Mouse (Mus musculus): ENCODE results near the gene Zbtb3. TPM values are rescaled to one million over a fixed set of nuclear protein-coding genes. Genes with fewer than 3 reads are reported as not detected.

Zbtb3 gene
- 1.4 and 1.9 TPM in 2 replicates for polyA plus RNA-seq (2012)

DNA sequence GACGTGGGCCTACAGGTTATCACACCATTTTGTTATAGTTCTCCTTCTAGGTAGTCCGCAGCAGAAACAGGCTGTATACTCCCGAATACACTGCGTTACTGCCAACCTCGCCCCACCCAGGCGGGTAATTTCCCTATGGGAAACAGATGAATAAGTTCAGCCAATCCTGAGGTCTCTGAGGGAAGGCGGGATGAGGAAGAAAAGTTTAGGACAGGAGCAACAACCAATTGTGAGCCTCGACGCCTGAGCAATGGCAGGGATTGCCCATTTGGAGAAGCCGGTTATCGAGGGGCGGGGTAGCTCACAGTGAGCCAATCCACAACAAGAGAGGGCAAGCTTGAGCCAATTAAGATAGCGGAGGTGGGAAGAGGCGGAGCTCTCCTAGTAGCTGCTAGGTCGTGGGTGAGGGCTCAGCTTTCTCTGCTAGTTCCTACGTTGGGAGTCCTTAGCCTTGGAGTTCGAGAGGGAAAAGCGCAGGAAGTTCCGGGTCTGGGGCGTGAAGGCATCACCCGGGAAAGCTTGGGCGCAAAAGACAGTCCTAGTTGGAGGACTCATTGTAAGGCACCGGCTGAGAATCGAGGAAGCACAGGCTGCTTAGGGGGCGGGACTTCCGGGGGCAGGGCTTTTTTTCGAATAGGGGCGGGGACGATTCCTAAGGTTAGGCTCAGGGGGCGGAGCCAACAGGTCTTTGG, at the start of gene Zbtb3:
TSS of gene Zbtb3 (plus strand) at position 426 of the 692 bp plus-strand sequence.
- no peak for TF ChIP-seq GATA1 (IDR thresholded peaks at IDR 0.05; ENCODE audit: low read length)

DNA sequence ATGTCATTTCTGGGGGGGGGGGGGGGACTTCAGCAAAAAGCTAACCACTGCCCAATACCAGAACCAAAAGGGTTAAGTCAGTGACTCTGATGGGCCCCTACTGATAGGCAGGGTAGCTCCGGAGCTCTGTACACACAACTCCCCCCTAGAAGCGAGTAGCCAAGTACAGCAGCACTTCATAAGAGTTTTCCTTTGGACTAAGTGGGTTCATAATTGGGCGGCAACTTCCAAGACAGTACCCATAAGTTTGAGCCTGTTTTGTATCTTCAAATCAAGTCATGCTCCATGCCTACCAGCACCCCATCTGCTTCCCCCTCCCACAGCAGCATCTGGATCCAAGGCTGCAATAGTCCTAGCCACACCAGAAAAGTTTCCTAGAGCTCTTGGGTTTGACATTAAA, 46.7 kb upstream of the Zbtb3 start:
- TF ChIP-seq GATA1 (IDR thresholded peaks at IDR 0.05; ENCODE audit: low read length) = no peak

DNA sequence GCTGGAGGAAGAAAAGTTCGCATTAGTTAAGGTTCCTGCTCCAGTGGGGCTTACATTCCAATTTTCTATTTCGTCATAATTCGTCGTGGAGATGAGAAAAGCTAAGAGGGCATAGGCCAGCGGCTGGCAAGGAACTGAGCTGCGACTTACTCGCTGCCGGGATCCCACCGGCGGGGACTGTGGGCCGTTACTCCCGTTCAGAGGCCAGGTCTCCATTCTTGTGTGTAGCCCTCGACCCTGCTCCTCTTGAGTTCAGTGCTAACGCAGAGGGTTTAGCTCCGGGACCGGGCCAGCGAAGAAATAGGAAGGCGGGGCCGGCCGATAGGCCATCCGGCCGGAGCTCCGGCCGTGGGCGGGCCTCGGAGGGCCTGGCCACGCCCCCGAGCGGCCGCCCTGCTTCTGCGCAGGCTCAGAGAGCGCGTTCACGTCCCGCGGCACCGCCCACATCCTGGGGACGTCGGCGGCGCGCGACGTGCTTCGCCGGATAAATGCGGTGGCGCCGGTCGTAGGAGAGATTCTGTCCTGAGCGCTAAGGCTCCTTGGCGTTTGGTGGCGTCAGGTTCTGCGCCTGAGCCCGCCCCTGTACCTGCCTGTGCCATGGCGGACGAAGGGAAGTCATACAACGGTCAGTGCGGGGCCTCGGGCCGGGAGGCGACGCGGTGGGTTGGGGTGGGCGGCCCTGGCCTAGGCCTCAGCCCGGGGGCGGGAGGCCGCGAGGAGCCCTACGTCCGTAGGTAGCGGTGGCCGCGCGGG, 45.5 kb upstream of the Zbtb3 start, which contains the start of gene Nxf1:
TSS of gene Nxf1 (plus strand) at position 439 of the 753 bp plus-strand sequence.
- TF ChIP-seq GATA1 (IDR thresholded peaks at IDR 0.05; ENCODE audit: low read length) = no peak

DNA sequence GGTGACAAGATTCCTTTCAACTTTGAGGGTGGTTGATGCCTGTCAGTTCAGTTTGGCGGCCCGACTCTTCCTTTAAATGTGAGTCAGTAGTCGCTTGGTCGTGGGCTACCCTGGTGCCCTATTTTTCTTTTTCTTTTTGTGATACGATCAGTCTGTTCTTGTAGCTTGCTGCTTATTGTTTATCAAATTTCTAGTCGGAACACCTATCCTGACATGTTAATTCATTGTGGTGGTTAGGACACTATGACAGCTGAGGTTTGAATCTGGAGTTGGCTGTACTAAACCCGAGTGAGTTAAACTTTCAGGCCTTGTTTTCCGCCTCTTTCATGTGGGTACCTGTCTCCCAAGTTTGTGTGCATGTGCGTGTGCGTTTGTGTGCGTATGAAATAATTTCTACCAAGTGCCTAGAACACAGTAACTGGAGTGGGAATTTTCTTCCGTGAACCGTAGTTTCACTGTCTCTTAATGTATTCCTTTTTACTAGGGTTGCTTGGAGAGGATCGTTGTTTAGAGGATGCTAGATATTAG, 44.8 kb upstream of the Zbtb3 start:
- no peak for TF ChIP-seq GATA1 (IDR thresholded peaks at IDR 0.05; ENCODE audit: low read length)

DNA sequence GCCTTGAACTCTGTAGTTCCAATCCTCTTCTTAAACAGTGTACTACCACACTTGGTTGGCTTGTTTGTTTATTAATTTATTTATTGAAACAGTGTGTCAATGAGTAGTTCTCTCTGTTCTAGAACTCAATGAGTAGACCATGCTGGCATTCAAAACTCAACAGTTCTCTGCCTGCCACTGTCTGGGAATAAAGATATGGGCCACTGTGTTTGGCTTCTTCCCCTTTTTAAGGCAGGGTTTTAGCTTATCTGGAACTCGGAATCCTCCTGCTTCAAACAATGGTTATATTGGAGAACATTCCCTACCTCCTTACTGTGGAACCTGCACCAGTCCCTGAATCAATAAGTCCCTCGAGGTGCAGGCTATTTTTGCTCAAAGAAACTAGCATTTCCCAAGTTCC, 43.5 kb upstream of the Zbtb3 start:
- TF ChIP-seq GATA1 (IDR thresholded peaks at IDR 0.05; ENCODE audit: low read length) = no peak

DNA sequence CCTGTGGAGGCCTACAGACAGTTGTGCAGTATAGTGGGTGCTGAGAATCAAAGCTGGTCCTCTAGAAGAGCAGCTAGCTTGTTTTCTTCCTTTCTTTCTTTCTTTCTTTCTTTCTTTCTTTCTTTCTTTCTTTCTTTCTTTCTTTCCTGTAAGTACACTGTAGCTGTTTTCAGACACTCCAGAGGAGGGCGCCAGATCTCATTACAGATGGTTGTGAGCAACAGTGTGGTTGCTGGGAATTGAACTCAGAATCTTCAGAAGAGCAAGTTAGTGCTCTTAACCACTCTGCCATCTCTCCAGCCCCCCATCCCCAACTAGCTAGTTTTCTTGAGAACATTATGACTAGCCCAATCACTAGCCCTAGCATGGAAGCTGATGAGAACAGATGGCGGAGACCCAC, 41.6 kb upstream of the Zbtb3 start:
- no peak for TF ChIP-seq GATA1 (IDR thresholded peaks at IDR 0.05; ENCODE audit: low read length)

DNA sequence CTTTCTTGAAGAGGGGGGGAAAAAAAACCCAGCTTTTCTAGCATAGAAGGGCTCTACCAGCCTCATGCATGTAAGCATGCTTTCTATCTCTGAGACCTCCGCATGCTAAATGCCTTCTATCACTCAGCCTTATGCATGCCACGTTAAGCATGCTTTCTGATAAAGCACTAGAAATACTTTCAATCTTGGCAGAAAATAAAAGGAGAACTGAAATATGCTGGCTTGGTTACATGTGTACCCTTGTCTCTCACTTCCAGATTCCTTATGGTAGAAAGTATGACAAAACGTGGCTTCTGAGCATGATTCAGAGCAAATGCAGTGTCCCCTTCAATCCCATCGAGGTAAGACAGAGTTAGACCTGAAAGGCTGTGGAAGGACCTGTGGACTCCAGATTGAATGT, 39.1 kb upstream of the Zbtb3 start:
- TF ChIP-seq GATA1 (IDR thresholded peaks at IDR 0.05; ENCODE audit: low read length) = no peak

DNA sequence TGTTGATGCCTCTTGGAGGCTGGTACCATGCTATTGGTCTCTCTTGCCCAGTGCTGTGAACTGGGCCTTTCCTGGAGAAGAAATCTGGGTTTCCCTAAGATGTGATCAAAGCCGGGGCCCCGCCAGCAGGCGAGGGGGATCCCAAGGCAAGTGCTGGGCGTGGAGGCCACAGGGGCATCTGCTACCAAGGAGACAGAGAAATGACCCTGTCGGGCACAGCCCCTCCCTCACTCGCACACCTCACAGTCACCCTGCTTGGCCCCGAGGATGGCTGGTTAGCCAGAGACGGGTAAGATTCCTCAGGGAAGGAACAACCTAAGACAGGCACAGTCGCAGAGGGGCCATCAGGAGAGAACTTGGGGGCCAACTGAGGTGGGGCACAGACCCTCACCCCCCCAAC, 36.8 kb upstream of the Zbtb3 start:
- TF ChIP-seq GATA1 (IDR thresholded peaks at IDR 0.05; ENCODE audit: low read length) = no peak

DNA sequence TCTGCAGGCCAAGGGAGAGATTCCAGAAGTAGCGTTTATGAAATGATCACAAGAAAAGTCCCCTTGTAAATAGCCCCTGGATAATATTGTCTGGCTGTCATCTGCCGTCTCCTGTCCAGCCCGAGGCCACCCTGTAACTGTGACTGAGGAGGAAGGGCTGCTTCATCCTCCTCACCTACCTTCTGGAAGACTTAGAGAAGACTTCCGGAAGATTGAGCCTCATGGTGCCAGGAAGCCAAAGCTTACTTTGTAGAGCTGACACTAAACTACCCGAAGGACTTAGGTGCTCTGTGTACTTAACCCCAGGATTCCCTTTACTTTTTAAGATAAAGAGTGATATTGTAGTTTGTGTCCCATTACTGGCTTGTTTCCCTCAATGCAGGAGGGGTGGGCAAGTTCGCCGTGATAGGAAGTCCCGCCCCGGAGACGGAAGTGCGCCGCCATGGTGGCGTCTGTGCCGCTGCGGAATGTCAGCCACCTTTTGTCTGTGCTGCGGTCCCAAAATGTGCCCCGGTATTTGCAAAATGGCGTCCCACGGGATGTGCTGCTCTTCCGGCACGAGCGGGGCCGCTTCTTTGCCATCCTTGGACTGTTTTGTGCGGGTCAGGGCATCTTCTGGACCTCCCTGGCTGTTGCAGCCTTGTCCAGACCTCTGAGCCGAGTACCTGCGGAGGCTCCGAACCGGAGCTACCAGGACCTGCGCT, 31.6 kb upstream of the Zbtb3 start, which contains the start of gene Tmem223:
TSS of gene Tmem223 (plus strand) at position 430 of the 704 bp plus-strand sequence.
- TF ChIP-seq GATA1 (IDR thresholded peaks at IDR 0.05; ENCODE audit: low read length) = no peak

DNA sequence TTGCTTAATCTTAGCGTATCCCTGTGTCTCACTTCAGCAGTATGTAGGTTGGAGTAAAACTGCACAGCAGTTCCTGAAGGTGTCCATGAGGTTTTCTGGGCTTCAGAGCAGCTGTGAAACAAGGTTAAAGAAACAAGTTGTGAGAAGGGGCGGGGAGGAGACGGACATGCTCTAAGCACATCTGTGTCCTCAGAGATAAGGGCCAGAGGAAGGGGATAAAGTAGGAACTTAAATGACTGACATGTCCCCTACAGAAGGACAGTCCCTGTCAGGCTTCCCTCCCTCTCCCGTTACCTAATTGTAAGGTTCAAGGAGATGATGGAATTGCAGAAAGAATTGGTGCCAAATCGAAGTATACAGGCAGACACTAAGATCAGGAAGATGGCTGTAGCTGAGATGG, 29.4 kb upstream of the Zbtb3 start:
- TF ChIP-seq GATA1 (IDR thresholded peaks at IDR 0.05; ENCODE audit: low read length) = no peak

DNA sequence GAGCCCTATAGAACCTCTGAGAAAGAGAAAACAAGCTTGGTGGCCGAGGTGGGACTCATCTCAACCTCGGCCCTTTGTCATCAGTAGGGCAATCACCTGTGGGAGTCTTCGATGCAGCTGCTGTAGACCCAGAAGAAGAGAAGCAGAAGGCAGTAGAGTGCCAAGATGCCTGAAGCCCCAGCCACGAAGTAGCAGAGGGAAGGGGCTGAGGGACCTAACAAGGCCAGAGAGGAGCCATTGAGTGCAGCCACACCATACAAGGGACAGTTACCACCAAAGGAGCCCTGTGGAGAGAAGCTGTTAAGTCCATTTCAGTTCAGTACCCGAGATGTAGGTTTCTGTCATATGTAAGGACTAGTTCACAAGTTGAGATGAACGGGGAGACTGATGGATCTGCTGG, 28.9 kb upstream of the Zbtb3 start:
- TF ChIP-seq GATA1 (IDR thresholded peaks at IDR 0.05; ENCODE audit: low read length) = no peak

DNA sequence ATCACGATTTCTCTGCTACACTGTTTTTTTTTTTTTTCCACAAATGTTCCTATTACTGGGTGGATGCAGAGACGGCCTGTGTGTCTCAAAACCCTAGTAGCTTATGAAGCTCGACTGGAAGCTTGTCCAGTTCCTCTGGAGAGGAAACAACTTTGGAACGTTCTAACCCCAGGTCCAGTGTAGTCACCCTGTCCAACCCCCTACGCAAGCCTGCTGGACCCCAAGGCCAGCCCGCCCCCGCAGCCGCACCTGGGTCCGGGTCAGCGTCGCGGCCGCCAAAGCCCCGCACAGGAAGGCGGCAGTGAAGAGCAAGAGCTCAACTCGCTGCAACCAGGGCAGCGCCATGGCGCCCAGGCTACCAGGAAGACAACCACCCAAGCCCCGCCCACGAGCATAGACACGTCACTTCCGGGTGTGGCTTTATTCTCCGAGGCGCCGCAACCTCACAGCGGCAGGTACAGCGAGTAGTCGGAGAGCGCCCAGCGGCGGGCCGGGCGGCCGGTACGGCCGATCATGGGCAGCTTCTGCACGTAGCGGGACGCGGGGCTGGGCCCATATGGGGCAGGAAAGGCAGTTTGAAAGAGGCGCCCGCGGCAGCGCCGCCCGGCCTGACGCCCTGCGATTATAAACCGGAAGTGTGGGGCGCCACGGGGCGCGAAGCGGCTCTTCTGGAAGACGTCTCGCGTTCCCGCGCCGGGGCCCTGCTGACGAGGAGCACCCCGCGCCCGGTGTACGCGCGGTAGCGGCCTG, 28.1 kb upstream of the Zbtb3 start, which contains the start of gene Tmem179b:
TSS of gene Tmem179b (minus strand) at position 382 of the 750 bp plus-strand sequence.
- no peak for TF ChIP-seq GATA1 (IDR thresholded peaks at IDR 0.05; ENCODE audit: low read length)

DNA sequence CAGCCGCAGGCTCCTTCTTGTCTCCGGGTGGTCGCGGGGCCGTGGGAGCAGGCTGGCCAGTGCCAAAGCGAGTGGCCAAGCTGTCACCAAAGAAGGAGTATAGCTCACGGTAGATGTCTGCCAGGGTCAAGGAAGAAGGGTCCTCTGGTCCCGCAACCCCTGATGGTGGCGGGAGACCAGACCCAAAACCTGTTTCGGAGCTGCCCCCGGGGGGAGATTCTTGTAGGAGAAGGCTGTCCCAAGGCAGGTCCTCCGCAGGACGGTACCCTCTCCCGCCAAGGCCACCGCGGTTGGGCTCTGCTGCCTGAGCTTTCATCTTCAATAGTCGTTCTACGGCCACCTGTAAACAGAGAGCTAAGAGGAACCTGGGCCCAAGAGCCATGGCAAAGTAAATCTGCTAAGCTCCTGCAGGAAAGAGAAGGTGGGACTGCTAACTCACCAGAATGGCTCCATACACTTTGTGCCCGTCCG, 27.4 kb upstream of the Zbtb3 start:
- no peak for TF ChIP-seq GATA1 (IDR thresholded peaks at IDR 0.05; ENCODE audit: low read length)

DNA sequence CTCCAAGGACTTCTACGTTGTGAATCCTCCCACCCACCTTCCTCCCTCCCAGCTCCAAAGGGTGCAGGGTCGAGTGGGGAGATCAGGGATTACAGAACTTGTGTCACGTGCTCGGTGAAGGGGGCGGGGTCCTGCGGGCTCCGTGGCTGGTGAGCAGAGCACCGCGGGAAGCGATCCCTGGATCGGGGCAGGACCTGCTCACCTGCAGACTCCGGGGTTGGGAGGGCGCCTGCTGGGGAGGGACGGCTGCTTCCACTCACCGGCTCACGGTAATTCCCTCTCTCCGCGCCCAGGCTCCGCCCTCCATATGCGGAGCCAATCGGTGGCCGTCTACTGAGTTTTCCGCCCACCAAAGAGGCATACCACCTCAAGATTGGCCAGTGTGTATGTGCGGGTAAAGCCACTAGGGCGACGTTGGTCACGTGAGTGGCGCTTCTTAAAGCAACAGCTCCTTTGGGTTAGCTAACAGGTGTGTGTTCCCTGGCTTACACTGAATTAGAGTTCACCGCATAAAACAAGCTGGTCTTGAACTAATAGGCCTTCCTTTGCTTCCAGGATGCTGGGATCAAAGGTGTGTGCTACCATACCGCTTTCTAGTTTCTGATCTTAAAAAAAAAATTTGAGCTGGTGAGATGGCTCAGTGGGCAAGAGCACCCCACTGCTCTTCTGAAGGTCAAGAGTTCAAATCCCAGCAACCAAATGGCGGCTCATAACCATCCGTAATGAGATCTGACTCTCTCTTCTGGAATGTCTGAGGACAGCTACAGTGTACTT, 16.2 kb upstream of the Zbtb3 start, which contains the start of gene Taf6l:
TSS of gene Taf6l (minus strand) at position 410 of the 774 bp plus-strand sequence.
- TF ChIP-seq GATA1 (IDR thresholded peaks at IDR 0.05; ENCODE audit: low read length) = no peak
